Mouse (Mus musculus): ENCODE measurements around the gene Hoxa2. TPM values are rescaled to one million over a fixed set of nuclear protein-coding genes. Genes with fewer than 3 reads are reported as not detected.

Gene Hoxa2
- polyA plus RNA-seq, 1 experiment from 2014 or later: not detected

DNA sequence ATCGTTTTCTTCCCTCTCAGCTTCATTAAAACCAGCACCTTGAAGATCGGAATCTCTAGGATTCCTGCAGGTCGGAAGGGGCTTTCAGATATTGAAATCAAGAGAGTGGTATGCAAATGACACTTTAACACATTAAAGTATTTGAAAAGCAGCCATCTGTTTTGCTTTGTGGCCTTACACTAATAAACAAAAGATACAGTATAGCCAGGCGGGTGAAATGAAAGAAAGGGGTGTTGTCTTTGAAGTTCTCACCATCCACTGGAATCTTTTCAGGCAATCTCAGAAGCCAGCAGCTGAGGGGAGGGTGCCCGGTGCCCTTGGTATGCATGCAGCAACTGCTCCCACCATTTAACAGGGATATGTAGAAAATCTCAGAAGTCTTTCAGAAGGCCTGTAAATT, 10.6 kb downstream of the Hoxa2 start:
- ATAC-seq (replicated peaks; ENCODE audit: low FRiP score): no peak
- no peak overlapping the region for H3K4me2 ChIP-seq (ENCODE audit: low read depth, low read length, severe bottlenecking)

GRCm38 (mm10) chr6:52153270-52153669, 11.4 kb downstream of the Hoxa2 start:
- H3K4me2 ChIP-seq (ENCODE audit: low read depth, low read length, severe bottlenecking): no peak overlapping the region
- no peaks in the 10 kb centered on the region for H3K9me3 ChIP-seq (ENCODE audit: control insufficient read depth, low read length)
- no peaks in the 10 kb centered on the region for H3K36me3 ChIP-seq (ENCODE audit: control insufficient read depth, insufficient read depth, low read length)
- H3K4me3 ChIP-seq (ENCODE audit: low read depth, low read length): no peak overlapping the region
- no peak overlapping the region for H3K9ac ChIP-seq (ENCODE audit: low read length)
- ATAC-seq (replicated peaks; ENCODE audit: low FRiP score) (no peak), DNase-seq (ENCODE audit: low spot score) (no peak)
- H3K27ac ChIP-seq (ENCODE audit: low read depth, low read length): no peak overlapping the region
- peaks cover 95% of the 10 kb centered on the region for H3K27me3 ChIP-seq (ENCODE audit: control insufficient read depth, insufficient read depth, low read length)
- H3K4me1 ChIP-seq (replicated peaks; ENCODE audit: control insufficient read depth, insufficient read depth, low read length): no peaks in the 10 kb centered on the region
- WGBS: under 1% methylated on average over 6 of the region's 6 CpGs

More for the DNA sequence above, 10.6 kb downstream of the Hoxa2 start:
- 4% methylated on average over 5 of the region's 5 CpGs for WGBS
- Histone ChIP-seq H3K4me1 (replicated peaks; ENCODE audit: control insufficient read depth, insufficient read depth, low read length) (peaks cover 7% of the 10 kb centered on the region), H3K36me3 (ENCODE audit: control insufficient read depth, insufficient read depth, low read length) (no peaks in the 10 kb centered on the region), H3K9ac (ENCODE audit: low read length) (no peak overlapping the region), H3K27ac (ENCODE audit: low read depth, low read length) (no peak overlapping the region), H3K9me3 (ENCODE audit: control insufficient read depth, low read length) (no peaks in the 10 kb centered on the region), H3K27me3 (ENCODE audit: control insufficient read depth, insufficient read depth, low read length) (peaks cover 96% of the 10 kb centered on the region), H3K4me3 (ENCODE audit: low read depth, low read length) (no peak overlapping the region)
- no peak for DNase-seq (ENCODE audit: low spot score)

DNA sequence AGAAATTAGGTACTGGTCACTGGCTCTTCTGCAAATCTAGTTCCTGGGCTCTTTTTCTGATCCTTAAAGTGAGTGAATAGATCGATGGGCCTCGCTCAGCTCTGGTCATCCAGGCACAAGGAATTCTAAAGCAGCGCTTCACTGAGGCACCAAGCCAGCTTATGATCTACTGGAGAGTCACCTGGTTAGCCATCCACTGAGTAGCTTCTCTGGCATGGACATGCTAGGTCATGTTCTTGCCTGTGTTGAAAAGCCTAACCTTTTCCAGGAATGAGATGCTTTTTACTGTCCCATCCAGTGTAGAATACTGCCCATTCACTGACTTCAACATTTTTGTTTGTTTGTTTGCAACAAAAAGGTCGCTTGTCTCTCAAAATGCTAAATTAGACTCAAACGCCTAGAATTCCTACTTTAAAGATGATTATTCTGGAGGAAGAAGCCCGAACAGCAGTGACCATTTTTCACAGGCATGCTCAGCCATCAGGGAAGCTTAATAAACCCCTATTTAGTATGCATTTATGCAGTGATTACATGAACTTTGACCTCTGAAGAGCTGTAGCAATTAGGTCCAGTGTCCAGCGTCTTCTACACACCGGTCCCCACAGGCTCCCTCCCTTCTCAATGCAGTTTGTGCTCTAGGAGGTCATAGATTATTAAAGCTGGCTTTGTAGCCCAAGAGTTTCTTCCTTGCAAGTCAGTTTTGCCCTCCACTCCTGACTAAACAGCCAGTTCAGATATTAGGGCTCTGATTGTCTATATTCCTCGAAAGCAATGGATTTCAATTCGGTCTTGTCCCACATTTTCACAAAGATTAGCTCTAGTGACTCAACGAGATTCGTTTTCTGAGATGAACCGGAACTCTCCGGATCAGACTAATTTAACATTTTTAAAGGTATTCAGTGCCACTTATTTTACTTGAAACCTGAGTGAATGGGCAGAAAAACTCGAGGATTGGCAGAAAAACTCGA, 12.1 kb downstream of the Hoxa2 start:
- peaks cover 90% of the 10 kb centered on the region for H3K27me3 ChIP-seq (ENCODE audit: control insufficient read depth, insufficient read depth, low read length)
- H3K4me3 ChIP-seq (ENCODE audit: low read depth, low read length): no peak overlapping the region
- H3K36me3 ChIP-seq (ENCODE audit: control insufficient read depth, insufficient read depth, low read length): no peaks in the 10 kb centered on the region
- no peak overlapping the region for H3K4me2 ChIP-seq (ENCODE audit: low read depth, low read length, severe bottlenecking)
- H3K4me1 ChIP-seq (replicated peaks; ENCODE audit: control insufficient read depth, insufficient read depth, low read length): no peaks in the 10 kb centered on the region
- no peak for DNase-seq (ENCODE audit: low spot score)
- WGBS: 2% methylated on average over 16 of the region's 16 CpGs
- H3K27ac ChIP-seq (ENCODE audit: low read depth, low read length): no peak overlapping the region
- ATAC-seq (replicated peaks; ENCODE audit: low FRiP score): no peak
- no peak overlapping the region for H3K9ac ChIP-seq (ENCODE audit: low read length)
- no peaks in the 10 kb centered on the region for H3K9me3 ChIP-seq (ENCODE audit: control insufficient read depth, low read length)

GRCm38 (mm10) chr6:52151571-52151970, 13.1 kb downstream of the Hoxa2 start:
- Histone ChIP-seq H3K4me2 (ENCODE audit: low read depth, low read length, severe bottlenecking) (no peak overlapping the region), H3K36me3 (ENCODE audit: control insufficient read depth, insufficient read depth, low read length) (no peaks in the 10 kb centered on the region), H3K27me3 (ENCODE audit: control insufficient read depth, insufficient read depth, low read length) (peaks cover 83% of the 10 kb centered on the region), H3K9me3 (ENCODE audit: control insufficient read depth, low read length) (no peaks in the 10 kb centered on the region), H3K9ac (ENCODE audit: low read length) (no peak overlapping the region), H3K4me1 (replicated peaks; ENCODE audit: control insufficient read depth, insufficient read depth, low read length) (no peaks in the 10 kb centered on the region), H3K27ac (ENCODE audit: low read depth, low read length) (no peak overlapping the region), H3K4me3 (ENCODE audit: low read depth, low read length) (no peak overlapping the region)
- DNase-seq (ENCODE audit: low spot score) (no peak), ATAC-seq (replicated peaks; ENCODE audit: low FRiP score) (no peak)
- 4% methylated on average over 4 of the region's 4 CpGs for WGBS

GRCm38 (mm10) chr6:52150401-52150966, 14.1 kb downstream of the Hoxa2 start:
- Histone ChIP-seq H3K4me3 (ENCODE audit: low read depth, low read length) (no peak overlapping the region), H3K27me3 (ENCODE audit: control insufficient read depth, insufficient read depth, low read length) (peaks cover 79% of the 10 kb centered on the region), H3K9ac (ENCODE audit: low read length) (no peak overlapping the region), H3K27ac (ENCODE audit: low read depth, low read length) (no peak overlapping the region), H3K4me2 (ENCODE audit: low read depth, low read length, severe bottlenecking) (no peak overlapping the region), H3K9me3 (ENCODE audit: control insufficient read depth, low read length) (no peaks in the 10 kb centered on the region), H3K4me1 (replicated peaks; ENCODE audit: control insufficient read depth, insufficient read depth, low read length) (no peaks in the 10 kb centered on the region), H3K36me3 (ENCODE audit: control insufficient read depth, insufficient read depth, low read length) (no peaks in the 10 kb centered on the region)
- ATAC-seq (replicated peaks; ENCODE audit: low FRiP score): no peak
- 3% methylated on average over 16 of the region's 16 CpGs for WGBS
- peak; percentile 57 for DNase-seq (ENCODE audit: low spot score)

DNA sequence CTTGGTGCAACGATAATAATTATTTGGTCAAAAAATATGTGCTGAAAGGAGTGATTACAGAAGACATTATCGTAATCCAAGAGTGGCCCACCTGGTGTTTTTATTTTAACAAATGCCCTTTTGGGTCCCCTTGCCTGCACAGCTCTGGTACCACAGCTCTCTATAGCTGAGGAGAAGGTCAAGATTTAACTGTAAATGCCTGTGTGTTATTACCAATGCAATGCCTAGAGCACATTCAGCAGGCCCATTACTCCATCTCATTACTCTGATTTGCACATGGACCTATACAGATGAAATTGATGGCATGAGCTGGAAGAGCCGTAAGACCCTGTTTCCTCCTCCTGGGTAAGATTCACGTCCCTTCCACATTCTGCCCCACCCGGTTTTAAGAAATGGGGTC, 25.5 kb downstream of the Hoxa2 start:
- no peaks in the 10 kb centered on the region for H3K27me3 ChIP-seq (ENCODE audit: control insufficient read depth, insufficient read depth, low read length)
- no peak overlapping the region for H3K9ac ChIP-seq (ENCODE audit: low read length)
- DNase-seq (ENCODE audit: low spot score) (no peak), ATAC-seq (replicated peaks; ENCODE audit: low FRiP score) (no peak)
- H3K4me1 ChIP-seq (replicated peaks; ENCODE audit: control insufficient read depth, insufficient read depth, low read length): 0 out of 2 replicates have a peak, but pooled peaks cover 1% of the 10 kb centered on the region
- H3K9me3 ChIP-seq (ENCODE audit: control insufficient read depth, low read length): no peaks in the 10 kb centered on the region
- H3K27ac ChIP-seq (ENCODE audit: low read depth, low read length): no peak overlapping the region
- no peaks in the 10 kb centered on the region for H3K36me3 ChIP-seq (ENCODE audit: control insufficient read depth, insufficient read depth, low read length)
- 89% methylated on average over 5 of the region's 5 CpGs for WGBS
- H3K4me3 ChIP-seq (ENCODE audit: low read depth, low read length): no peak overlapping the region
- H3K4me2 ChIP-seq (ENCODE audit: low read depth, low read length, severe bottlenecking): no peak overlapping the region

GRCm38 (mm10) chr6:52138576-52138975, 26.1 kb downstream of the Hoxa2 start:
- 78% methylated on average over 10 of the region's 10 CpGs for WGBS
- Histone ChIP-seq H3K9ac (ENCODE audit: low read length) (no peak overlapping the region), H3K4me2 (ENCODE audit: low read depth, low read length, severe bottlenecking) (no peak overlapping the region), H3K27ac (ENCODE audit: low read depth, low read length) (no peak overlapping the region), H3K4me1 (replicated peaks; ENCODE audit: control insufficient read depth, insufficient read depth, low read length) (0 out of 2 replicates have a peak, but pooled peaks cover 1% of the 10 kb centered on the region), H3K27me3 (ENCODE audit: control insufficient read depth, insufficient read depth, low read length) (no peaks in the 10 kb centered on the region), H3K9me3 (ENCODE audit: control insufficient read depth, low read length) (no peaks in the 10 kb centered on the region), H3K4me3 (ENCODE audit: low read depth, low read length) (no peak overlapping the region), H3K36me3 (ENCODE audit: control insufficient read depth, insufficient read depth, low read length) (no peaks in the 10 kb centered on the region)
- DNase-seq (ENCODE audit: low spot score) (no peak), ATAC-seq (replicated peaks; ENCODE audit: low FRiP score) (no peak)

DNA sequence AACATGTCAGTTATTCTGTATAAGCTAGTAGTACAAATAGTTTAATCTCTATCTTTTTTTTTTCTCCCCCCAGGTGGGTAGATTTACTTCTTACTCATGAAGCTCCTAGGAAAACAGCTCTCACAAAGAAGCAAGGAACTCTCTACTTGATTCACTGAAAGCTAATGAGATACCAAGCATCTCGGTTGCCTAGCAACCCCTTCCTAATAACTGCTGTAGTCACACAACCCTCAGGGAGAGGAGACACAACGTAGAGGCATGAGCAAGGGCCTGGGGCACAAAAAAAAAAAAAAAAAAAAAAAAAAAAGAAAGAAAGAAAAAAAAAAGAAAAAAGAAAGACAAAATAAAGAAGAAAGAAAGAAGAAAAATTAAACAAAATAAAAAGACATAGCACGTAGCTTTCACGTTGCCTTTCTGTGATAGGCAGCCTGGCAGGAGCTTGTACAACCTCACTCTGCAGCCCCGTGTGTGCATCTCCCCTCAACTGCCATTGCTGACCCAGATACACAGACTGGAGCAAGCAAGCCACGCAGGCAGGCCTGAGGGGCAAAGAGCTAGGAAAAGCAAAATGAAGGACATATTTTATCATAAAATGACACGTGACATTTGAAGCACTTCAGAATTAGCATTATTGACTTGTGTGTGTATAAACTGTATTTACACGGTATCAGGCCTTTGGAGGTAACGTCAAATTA, 26.6 kb downstream of the Hoxa2 start:
- 0 out of 2 replicates have a peak, but pooled peaks cover 1% of the 10 kb centered on the region for H3K4me1 ChIP-seq (replicated peaks; ENCODE audit: control insufficient read depth, insufficient read depth, low read length)
- no peaks in the 10 kb centered on the region for H3K9me3 ChIP-seq (ENCODE audit: control insufficient read depth, low read length)
- no peaks in the 10 kb centered on the region for H3K36me3 ChIP-seq (ENCODE audit: control insufficient read depth, insufficient read depth, low read length)
- H3K27ac ChIP-seq (ENCODE audit: low read depth, low read length): no peak overlapping the region
- no peak overlapping the region for H3K9ac ChIP-seq (ENCODE audit: low read length)
- DNase-seq (ENCODE audit: low spot score): no peak
- H3K4me2 ChIP-seq (ENCODE audit: low read depth, low read length, severe bottlenecking): no peak overlapping the region
- WGBS: 63% methylated on average over 9 of the region's 9 CpGs
- ATAC-seq (replicated peaks; ENCODE audit: low FRiP score): no peak
- no peak overlapping the region for H3K4me3 ChIP-seq (ENCODE audit: low read depth, low read length)
- no peaks in the 10 kb centered on the region for H3K27me3 ChIP-seq (ENCODE audit: control insufficient read depth, insufficient read depth, low read length)

Measured in forebrain, embryonic 11.5 days (tissue).